Mouse (Mus musculus) T-cell, adult 2 months (primary cell): Measurements from ENCODE around the gene Gldc.

Experiments
- DNase-seq: peaks from one replicate; pipeline ENCODE4 v3.0.0; 2022; ENCODE audit warnings: low spot score

Gldc gene

DNA sequence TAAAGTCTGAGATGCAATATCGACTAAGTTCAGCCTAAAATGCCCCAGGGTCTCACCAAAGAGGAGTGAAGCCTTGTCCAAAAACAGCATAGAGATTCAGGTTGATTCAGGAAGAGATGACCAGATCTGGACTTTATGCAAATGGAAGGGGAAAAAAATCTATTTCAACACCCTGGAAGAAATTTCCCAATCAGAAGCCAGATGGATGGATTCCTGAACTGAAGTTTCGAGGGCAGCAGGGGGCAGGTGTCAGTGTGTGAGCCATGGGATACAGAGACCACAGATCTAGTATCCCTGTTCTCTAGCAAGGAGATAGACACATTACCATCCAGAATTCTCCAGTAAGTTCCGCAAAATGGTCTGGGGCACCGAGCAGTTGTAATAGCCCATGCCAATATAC is 17.0 kb downstream of the Gldc start:
- DNase-seq, result no peak

DNA sequence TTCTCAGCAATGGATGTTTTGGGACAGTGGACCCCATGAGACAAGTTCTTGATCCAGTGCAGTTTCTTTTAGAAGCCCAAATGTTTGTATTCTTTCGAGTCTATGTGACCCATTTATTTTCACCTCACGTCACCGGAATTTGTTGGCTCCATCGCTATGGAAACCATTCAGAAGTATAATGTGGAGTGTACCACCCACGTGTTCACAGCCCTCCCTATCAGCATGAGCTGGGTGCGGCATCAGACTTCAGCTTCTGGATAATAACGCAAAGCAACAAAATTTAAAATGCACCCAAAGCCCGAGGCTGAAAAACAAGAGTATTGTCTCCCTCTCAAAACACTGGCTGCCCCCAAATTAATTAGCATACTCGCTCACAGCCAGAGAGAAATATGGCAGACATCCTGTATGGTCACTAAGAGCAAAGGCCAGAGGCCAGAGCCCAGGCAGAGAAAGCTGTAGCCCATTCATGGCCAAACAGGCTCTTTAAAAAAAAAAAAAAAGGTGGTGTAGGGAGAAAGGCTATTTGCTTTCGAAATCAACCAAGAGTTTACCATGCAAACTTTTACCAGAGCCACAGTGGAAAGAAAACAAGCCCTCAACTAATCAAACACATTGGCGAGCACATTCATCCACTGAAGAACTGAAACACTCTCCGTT is 18.1 kb downstream of the Gldc start:
- DNase-seq, result no peak

DNA sequence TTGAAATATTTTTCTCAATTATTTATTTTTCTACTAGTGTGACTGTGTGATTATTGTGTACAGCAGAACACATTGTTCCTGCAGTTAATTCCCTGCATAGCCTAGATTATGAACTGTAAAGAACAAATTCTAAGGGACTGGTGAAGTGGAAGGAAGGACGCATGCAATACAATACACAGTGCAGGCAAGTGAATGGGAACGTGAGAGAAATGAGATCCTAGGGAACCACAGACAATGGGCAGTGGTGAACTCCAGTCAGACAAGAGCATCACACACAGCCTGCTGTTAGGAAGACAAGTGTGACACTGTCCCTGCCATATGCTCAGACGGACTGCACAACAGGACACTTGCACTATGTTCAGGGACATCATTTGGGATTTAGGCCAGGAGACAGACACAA is 21.5 kb downstream of the Gldc start:
- DNase-seq, result no peak

DNA sequence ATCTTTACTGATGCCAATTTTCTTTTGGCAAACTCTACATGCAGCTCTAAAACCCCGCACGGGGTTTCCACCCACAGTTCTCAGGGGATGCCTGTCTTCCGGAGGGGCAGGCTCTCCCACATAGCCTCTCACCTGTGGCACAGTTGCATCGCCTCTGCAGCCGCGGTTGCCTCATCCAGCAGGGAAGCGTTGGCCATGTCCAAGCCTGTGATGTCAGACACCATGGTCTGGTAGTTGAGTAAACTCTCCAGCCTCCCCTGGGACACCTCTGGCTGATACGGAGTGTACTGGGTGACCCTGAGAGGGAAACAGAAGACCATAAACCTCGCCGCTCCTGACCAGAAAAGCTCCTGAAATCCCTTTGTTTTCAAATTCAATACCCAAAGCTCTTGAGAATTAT is 23.9 kb downstream of the Gldc start:
- DNase-seq, result no peak

DNA sequence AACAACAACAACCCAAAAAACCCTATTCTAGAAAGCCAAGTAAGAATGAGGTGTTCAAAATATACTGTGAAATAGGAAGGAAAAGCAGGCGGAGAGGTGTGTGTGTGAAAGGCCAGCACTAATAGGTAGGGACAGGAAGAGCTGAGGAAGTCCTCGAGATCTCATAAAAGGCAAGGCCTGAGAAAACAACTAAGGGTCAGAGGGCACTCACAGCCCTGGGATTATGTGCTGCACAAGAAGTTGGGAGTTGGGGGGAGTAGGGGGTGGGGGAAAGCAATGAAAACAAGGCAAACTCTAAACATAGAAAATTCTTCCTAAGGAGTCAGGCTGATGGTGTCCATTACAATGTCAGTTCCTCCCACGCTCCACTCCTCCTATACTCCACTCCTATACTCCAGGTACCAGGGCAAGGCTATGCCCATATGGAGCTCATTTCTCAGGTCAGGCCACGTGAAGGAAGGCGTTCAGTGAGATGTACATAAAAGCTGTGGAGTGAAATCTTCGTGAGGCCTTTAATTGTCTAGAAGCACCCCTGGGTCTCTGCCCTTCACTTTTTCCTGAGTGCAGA is 25.9 kb downstream of the Gldc start:
- no peak for DNase-seq

DNA sequence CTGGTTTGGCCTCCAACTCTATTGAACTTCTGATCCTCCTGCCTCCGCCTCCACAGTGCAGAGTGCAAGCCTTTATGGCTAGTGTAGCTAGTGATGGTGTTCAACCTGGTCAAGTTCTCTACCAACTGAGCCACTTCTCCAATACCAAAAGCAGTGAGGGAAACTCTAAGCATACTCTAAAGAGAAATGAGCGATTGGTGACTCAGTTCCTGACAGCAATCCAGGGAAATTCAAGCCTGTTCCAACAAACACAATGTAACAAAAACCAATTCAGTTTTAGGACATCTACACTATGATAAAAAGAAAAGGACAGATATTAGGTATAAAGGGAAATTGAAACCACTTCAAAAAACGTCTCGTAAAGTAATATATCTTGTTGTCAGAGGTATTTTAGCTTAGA is 27.9 kb downstream of the Gldc start:
- DNase-seq, result no peak

DNA sequence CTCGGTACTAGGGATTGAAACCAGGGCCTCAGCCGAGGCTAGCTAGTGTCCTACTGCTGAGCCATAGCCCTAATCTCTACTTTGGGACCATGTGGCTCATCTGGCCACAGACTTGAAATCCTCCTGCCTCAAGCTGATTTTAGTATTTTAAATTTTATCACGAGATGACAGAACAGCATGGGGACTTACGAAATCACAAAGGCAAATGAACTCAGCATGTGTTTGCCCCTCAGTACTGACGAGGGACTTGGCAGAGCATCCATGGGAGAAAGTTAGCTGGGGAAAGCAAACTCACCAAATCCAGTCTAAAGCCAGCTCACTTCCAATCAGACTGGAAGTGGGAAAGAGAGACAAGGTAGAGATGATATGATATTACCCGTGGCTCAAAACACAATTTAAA is 28.5 kb downstream of the Gldc start:
- no peak for DNase-seq

DNA sequence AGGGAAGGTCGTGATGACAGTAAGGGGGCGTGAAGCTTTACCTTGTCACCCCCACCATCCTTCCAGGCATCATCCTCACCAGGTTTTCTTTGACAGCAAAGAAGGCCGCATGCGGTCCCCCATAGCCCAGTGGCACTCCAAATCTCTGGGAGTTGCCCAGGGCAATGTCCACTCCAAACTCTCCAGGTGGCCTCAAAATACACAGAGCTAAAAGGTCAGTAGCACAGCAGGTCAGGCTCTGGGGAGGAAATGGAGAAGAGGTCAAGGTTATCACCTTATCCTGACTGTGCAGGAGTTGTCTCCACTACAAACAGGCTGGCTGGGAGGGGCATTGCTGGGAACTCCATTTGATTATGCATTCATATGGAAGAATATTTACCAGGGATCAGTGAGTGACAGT is 30.1 kb downstream of the Gldc start:
- no peak for DNase-seq

DNA sequence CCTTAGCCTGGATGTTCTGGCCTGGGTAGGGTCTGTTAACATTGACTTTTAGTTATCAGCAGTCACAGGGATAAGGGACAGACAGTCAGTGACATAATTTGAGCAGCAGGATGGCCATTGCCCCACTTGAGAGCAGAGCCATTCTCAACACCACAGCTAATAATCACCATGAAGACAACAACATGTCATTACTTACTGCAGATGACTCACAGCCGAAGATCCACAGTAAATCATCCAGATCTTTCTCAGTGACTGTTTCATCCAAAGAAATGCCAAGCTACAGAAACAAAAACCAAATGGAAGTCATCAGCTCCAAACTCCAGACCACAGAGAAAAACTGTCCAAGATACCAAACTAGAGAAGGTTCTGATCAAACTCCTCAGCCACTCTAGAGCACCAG is 38.9 kb downstream of the Gldc start:
- DNase-seq, result no peak

DNA sequence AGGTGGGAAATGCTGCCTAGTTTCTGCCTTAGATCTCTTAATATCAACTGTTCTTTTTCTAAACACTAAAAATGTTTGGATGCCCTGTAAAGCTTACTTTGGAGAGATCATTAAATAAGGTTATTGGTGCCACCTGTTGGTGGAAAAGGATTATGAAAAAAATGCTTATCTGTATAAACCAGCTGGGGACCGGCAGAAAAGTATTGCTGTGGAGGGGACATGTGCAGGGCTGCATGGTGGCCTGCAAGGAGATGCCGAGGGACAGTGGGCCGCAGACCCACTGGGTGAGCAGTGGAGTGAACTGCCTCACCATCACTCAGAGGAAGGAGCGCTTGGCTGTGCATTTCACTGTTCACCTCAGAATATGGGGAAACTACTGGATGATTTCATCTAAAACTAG is 47.1 kb downstream of the Gldc start:
- no peak for DNase-seq

DNA sequence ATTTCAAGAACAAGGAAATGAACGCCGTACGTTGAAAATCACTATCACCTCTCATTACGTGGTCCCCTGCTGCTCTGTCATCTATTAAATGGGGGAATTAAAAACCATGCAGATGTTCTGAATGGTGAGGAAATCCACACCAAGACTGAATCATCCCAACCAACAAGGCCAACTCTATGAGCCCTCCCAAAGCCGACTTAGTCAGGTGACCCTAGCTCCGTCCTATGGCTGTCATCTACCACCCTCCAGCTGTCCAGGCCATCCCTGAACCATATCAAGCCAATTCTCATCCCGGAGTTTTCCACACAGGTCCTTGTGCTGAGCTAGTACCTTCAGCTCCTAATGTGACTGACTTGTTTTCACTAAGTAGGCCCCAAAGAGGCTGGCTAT is 49.6 kb downstream of the Gldc start:
- no peak for DNase-seq

DNA sequence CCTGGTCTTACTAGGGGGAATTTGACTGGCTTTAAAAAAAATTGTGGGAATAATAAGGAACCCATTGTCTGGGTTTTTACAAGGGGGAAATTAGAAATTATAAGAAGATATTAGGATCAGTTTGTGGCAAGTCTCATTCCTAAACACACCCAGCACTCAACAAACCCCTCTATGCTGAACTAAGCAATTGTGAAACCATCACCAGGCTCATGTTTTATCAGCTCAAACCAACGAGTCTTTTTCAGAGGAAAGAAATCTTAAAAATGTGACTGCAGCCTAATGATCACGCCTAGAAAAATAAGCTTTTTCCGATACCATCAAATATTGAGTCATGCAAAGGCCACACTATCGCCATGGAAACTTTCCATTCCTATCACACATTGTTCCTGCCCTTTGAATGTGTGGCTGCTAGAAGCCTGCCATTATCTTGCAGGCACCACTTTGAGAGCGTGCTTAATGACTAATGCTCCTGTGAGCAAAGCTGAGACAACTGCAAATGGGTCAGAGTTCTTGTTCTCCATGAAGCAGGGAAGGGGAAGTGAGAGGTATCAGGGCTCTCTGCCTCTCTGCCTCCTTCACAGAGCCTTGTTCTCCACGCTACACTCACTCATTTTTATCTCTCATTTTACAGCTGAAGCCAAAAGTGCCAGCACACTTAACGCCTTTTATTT is 50.1 kb downstream of the Gldc start:
- DNase-seq, result no peak

DNA sequence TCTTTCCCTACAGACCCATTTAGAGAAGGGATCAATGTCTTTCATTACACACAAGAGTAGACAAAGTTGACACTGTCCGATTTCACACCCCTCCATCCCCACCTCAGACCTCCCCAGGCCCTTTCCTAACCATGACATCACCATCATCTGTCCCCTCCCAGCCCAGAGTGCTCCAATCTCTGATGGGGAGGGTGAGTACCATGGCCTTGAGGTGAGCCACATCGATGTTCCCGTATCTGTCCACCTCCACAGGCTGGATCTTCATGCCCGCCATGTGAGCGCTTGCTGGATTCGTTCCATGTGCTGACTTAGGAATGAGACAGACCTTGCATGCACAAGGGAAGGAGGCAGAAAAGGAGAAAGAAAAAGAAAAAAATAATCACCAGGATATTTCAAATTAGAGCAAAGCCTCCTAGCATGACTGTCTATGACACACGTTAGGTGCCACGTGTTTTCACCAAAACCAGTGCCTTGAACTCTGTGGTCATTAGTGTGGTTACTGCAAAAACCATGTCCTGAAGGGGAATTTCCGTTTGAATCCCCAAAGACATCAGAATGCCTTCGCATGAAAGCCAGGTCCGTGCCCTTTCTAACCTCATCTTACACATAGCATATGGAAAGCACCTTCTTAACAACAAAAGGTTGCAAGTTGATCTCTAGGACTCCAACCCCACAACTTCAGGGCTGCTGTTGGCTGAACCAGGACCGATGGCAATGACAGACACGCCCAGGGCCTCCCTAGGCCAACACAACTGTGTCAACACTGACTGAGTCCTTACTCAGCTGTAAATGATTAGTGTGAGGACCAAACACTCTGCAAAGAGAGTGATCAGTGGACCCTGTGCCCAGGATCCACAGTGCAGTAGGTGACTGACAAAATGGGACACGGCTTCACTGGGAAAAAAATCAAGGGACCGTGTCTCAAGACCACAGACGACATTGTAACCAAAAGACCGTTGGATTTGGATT is 56.6 kb downstream of the Gldc start:
- DNase-seq, result no peak

DNA sequence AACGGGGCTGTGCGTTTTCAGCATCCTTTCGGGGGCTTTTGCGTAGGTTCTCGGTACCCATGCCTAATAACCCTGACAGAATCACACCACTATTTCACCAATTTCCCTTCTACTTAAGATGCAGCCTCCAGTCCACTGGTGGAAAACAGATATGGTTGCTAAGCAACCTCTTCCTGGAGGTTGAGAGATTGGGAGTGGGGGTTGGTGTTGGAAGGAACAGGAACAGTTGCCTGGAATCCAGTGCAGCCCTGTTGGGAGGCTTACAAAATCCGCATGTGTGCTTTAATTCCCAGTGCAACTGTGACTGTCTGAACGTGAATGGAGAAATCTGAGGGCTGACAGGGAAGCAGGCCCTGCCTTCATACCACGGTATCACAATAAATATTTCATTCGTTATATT is 57.5 kb downstream of the Gldc start:
- no peak for DNase-seq

DNA sequence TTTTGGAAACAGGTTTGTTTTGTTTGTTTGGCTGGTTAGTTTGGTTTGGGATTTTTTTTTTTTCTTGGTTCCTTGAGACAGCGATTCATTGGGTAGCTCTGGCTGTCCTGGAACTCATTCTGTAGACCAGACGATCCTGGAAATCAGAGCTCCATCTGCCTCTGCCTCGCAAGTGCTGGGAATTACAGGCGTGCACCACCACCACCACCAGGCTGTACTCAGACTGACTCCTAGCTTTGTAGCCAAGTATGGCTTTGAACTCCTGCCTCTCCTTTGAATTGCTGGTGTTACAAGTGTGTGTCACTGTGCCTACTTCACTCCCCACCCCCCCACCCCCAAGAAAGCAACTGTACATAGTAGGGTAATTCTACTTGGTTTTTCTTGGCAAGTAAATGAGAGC is 58.0 kb downstream of the Gldc start:
- no peak for DNase-seq

DNA sequence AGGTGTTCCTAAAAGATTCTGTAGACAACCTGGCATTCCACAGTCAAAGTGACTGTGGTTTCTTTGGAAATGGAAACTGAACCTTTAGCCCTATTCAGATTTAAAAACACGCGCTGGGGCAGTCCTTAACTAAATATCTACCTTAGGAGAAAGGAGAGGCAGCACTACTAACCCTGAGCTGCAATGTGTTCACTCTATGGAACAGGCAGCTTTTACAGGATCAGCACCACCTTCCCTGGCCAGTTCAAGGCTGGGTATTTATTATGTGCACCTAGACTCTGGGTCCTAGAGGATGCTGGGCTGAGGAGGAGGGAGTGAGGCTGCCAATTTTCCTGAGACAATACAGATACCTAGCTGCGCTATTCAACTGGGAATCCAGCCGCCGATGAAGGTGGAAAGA is 59.6 kb downstream of the Gldc start:
- DNase-seq, result no peak

DNA sequence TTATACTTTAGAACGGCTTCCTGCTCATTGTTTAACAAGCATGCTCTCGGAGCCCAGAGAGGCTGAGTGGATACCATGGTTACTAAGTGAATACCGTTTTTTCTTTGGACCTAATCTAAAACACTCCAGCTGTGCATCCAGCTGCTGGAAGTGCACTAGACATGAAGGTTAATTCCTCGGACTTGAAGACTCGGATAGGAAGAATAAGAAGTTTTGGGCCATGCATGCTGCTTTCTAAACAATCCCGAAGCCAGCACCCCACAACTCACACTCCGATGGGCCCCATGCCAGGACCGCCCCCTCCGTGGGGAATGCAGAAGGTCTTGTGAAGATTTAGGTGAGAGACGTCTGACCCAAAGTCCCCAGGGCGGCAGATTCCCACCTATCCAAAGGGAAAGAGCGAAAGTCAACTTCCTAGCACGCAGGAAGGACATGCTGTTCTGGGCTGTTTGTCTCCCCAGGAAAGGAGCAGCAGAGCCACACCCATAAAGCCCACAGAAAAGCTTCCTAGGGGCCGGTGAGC is 60.2 kb downstream of the Gldc start:
- no peak for DNase-seq

DNA sequence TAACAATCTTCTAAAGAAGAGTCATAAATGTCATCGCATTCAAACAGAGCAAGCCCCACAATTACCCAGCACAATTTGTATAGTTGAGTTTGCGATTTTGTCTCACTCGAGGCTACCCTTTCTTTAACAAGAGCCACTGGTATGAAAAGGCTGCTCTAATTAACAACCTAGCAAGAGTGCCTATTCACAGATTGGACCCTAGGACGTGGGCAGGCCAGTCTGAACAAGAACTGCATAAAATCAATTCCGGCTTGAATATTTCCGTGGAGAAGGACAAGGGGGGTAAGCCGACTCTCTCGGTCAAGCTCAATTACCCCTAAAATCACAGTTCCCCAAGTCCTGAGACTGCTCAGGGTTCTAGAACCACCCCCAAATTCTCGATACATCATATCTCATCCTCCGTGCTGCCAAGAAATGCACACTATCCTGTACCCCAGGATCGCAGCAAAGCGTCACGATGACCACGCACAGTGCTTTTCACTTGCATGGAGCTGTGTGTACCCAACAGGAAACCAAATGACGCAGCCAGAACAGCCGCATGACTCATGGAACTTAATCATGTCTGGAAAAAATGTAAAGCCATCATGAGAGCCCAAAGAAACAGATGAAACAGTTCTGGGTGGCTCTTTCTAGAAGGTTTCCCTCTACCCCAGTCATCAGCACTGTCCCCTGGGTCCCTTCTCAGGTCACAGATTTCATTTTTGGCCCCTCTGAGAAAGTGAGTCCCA is 62.1 kb downstream of the Gldc start:
- no peak for DNase-seq

DNA sequence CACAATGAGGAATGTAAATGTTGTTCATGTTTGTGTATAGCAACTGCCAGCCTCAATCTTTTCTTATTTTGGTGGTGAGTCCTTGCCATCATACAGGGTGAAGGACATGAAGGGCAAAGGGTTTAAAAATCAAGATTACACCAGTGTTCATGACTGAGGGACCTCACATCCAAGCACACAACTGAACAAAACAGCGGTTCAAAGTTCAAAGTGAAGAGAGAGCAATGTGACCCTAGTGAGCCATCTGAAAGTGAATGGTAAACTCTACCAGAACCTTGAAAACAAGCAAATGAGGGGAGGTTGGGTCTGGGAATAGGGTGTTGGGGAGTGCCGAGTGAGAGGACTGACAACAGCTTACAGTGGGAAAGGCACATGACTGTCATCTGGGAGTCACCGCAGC is 63.8 kb downstream of the Gldc start:
- DNase-seq, result no peak

DNA sequence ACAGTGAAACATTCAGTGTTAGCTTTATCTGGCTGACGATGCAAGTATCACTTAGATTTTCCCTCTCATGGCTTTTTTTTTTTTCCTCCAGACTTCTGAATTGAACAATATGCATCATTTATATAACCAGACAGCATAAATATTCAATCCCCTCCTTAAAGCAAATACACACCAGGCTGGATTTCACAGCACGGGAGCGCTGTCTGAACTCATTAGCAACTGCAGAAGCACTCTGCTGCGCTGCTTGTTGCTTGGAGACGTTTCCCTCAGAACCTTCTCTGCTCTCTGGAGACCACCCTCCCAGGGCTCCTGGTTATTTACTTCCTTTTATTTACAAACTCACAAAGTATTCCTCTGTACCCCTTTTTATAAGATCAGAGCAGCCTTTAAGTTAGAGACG is 66.1 kb downstream of the Gldc start:
- DNase-seq, result no peak

DNA sequence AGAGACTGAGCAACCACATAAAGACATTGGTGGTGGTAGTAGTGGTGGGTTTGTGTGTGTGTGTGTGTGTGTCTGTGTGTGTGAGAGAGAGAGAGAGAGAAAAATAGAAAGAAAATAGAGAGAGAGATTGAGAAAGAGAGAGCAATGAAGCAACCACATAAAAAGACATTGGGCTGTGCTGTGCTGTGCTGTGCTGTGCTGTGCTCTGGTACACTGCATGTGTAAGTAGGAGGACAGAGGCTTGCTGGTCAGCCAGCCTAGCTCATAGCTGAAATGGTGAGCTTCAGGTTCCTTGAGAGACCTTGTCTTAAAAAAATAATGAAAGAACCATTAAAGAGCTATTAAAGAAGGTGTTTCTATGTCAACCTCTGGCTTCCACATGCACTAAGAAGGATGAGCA is 66.6 kb downstream of the Gldc start:
- DNase-seq, result no peak
